Mouse (Mus musculus): Measurements from ENCODE around the gene Kcng4. TPM values are rescaled to one million over a fixed set of nuclear protein-coding genes. Genes with fewer than 3 reads are reported as not detected.

Gene Kcng4
- polyA plus RNA-seq, 1 experiment = not detected

DNA sequence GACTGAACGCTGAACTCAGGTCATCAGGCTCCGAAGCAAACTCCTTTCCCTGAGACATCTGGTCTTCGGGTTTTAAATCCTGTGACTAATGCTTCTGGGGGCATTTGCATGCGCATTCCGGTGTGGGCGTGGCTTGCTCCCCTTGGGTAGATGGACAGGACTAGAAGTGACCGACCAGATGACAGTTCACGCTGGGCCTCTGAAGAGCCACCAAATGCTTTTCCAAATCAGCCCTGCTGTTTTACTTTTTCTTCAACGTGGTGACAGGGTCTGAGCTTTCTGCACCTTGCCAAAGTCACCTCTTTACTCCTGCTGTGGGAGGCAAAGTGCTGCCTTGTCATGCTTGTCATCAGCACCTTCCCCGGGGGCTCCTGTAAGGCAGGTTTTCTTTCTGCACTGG, 46.6 kb downstream of the Kcng4 start:
- no peaks in the 10 kb centered on the region for H3K79me2 ChIP-seq (ENCODE audit: control insufficient read depth, insufficient read depth)
- no peak overlapping the region for H3ac ChIP-seq (ENCODE audit: control insufficient read depth, insufficient read length)
- TF ChIP-seq MAX (IDR thresholded peaks at IDR 0.05; ENCODE audit: low read depth) (no peak), REST (IDR thresholded peaks at IDR 0.05; ENCODE audit: insufficient read depth, insufficient read length) (no peak), POLR2AphosphoS2 (IDR thresholded peaks at IDR 0.05; ENCODE audit: insufficient read length, low read depth) (no peak), CEBPB (IDR thresholded peaks at IDR 0.05; ENCODE audit: insufficient read depth, poor library complexity, severe bottlenecking) (no peak), USF1 (IDR thresholded peaks at IDR 0.05; ENCODE audit: low read depth) (no peak), POLR2A (IDR thresholded peaks at IDR 0.05; ENCODE audit: insufficient read length, low read depth) (no peak), TCF12 (IDR thresholded peaks at IDR 0.05; ENCODE audit: insufficient read depth, poor library complexity, severe bottlenecking) (no peak), MYOG (IDR thresholded peaks at IDR 0.05; ENCODE audit: control insufficient read depth in 1 of 3, insufficient read depth in 1 of 3, insufficient read length in 2 of 3, low read depth in 2 of 3) (no peak), TCF3 (IDR thresholded peaks at IDR 0.05; ENCODE audit: insufficient read length, low read depth) (no peak), E2F4 (IDR thresholded peaks at IDR 0.05; ENCODE audit: insufficient read depth) (no peak)
- no peak overlapping the region for H3K4me3 ChIP-seq
- H3K4me2 ChIP-seq (ENCODE audit: low read depth) = no peak overlapping the region
- no peaks in the 10 kb centered on the region for H3K36me3 ChIP-seq (ENCODE audit: control insufficient read depth, insufficient read depth)
- H3K27me3 ChIP-seq (ENCODE audit: control insufficient read depth, insufficient read depth, insufficient read length) = peaks cover 6% of the 10 kb centered on the region

GRCm38 (mm10) chr8:119588321-119588720, 47.2 kb downstream of the Kcng4 start:
- Histone ChIP-seq H3K36me3 (ENCODE audit: control insufficient read depth, insufficient read depth) (no peaks in the 10 kb centered on the region), H3K79me2 (ENCODE audit: control insufficient read depth, insufficient read depth) (no peaks in the 10 kb centered on the region), H3K27me3 (ENCODE audit: control insufficient read depth, insufficient read depth, insufficient read length) (peaks cover 6% of the 10 kb centered on the region), H3ac (ENCODE audit: control insufficient read depth, insufficient read length) (no peak overlapping the region), H3K4me3 (no peak overlapping the region), H3K4me2 (ENCODE audit: low read depth) (no peak overlapping the region)
- no peak for TF ChIP-seq MAX (IDR thresholded peaks at IDR 0.05; ENCODE audit: low read depth)
- no peak for TF ChIP-seq USF1 (IDR thresholded peaks at IDR 0.05; ENCODE audit: low read depth)
- no peak for TF ChIP-seq POLR2AphosphoS2 (IDR thresholded peaks at IDR 0.05; ENCODE audit: insufficient read length, low read depth)
- no peak for TF ChIP-seq MYOG (IDR thresholded peaks at IDR 0.05; ENCODE audit: control insufficient read depth in 1 of 3, insufficient read depth in 1 of 3, insufficient read length in 2 of 3, low read depth in 2 of 3)
- no peak for TF ChIP-seq E2F4 (IDR thresholded peaks at IDR 0.05; ENCODE audit: insufficient read depth)
- TF ChIP-seq MYOD1 (IDR thresholded peaks at IDR 0.05; ENCODE audit: control insufficient read depth in 1 of 3, insufficient read length in 2 of 3, low read depth in 2 of 3) = no peak
- no peak for TF ChIP-seq TCF12 (IDR thresholded peaks at IDR 0.05; ENCODE audit: insufficient read depth, poor library complexity, severe bottlenecking)
- TF ChIP-seq POLR2A (IDR thresholded peaks at IDR 0.05; ENCODE audit: insufficient read length, low read depth) = no peak
- no peak for TF ChIP-seq TCF3 (IDR thresholded peaks at IDR 0.05; ENCODE audit: insufficient read length, low read depth)
- no peak for TF ChIP-seq CEBPB (IDR thresholded peaks at IDR 0.05; ENCODE audit: insufficient read depth, poor library complexity, severe bottlenecking)

GRCm38 (mm10) chr8:119585901-119586300, 49.6 kb downstream of the Kcng4 start:
- Histone ChIP-seq H3K79me2 (ENCODE audit: control insufficient read depth, insufficient read depth) (no peaks in the 10 kb centered on the region), H3K4me2 (ENCODE audit: low read depth) (no peak overlapping the region), H3K36me3 (ENCODE audit: control insufficient read depth, insufficient read depth) (no peaks in the 10 kb centered on the region), H3K4me3 (no peak overlapping the region), H3K27me3 (ENCODE audit: control insufficient read depth, insufficient read depth, insufficient read length) (peaks cover 26% of the 10 kb centered on the region), H3ac (ENCODE audit: control insufficient read depth, insufficient read length) (no peak overlapping the region)
- TF ChIP-seq TCF12 (IDR thresholded peaks at IDR 0.05; ENCODE audit: insufficient read depth, poor library complexity, severe bottlenecking) (no peak), CEBPB (IDR thresholded peaks at IDR 0.05; ENCODE audit: insufficient read depth, poor library complexity, severe bottlenecking) (no peak), POLR2A (IDR thresholded peaks at IDR 0.05; ENCODE audit: insufficient read length, low read depth) (no peak), USF1 (IDR thresholded peaks at IDR 0.05; ENCODE audit: low read depth) (no peak), MYOD1 (IDR thresholded peaks at IDR 0.05; ENCODE audit: control insufficient read depth in 1 of 3, insufficient read length in 2 of 3, low read depth in 2 of 3) (no peak), POLR2AphosphoS2 (IDR thresholded peaks at IDR 0.05; ENCODE audit: insufficient read length, low read depth) (no peak), MAX (IDR thresholded peaks at IDR 0.05; ENCODE audit: low read depth) (no peak), TCF3 (IDR thresholded peaks at IDR 0.05; ENCODE audit: insufficient read length, low read depth) (no peak), SRF (IDR thresholded peaks at IDR 0.05; ENCODE audit: control insufficient read depth, insufficient read length, low read depth) (no peak), E2F4 (IDR thresholded peaks at IDR 0.05; ENCODE audit: insufficient read depth) (no peak), REST (IDR thresholded peaks at IDR 0.05; ENCODE audit: insufficient read depth, insufficient read length) (no peak), MYOG (IDR thresholded peaks at IDR 0.05; ENCODE audit: control insufficient read depth in 1 of 3, insufficient read depth in 1 of 3, insufficient read length in 2 of 3, low read depth in 2 of 3) (no peak)

DNA sequence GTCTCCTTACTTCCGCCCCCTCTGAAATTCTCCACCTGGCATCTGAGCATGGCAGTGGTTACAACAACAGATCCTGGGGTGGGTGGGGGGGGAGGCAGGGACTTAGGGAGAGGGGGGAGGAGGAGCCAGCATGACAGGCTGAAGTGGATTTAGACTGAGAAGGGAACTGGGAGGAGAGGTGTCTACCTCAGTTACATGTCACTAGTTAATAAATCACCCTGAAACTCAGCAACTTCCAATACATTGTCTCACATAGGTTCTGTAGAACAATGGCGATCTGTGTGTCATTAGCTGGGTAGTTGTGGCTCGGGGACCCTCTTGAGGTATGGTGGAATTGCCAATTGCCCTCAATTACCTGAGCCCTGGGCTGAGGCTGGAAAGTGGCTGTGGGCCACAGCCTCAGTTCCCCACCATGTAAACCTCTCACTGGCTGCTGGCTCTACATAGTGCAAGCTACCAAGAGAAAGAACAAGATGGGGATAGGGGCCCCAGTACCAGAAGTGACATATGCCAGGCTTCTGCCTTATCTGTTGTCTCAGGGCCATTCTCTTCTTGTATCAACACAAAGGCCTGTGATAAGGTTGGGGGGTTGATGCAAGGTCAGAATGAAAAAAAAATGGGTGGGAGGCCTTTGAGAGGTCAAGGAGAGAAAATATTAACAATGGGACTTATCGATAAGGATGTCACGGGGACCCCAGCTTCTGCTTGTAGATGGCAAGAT, 54.9 kb downstream of the Kcng4 start:
- no peak overlapping the region for H3K4me2 ChIP-seq (ENCODE audit: low read depth)
- H3ac ChIP-seq (ENCODE audit: control insufficient read depth, insufficient read length) = no peak overlapping the region
- peaks cover 68% of the 10 kb centered on the region for H3K27me3 ChIP-seq (ENCODE audit: control insufficient read depth, insufficient read depth, insufficient read length)
- TF ChIP-seq USF1 (IDR thresholded peaks at IDR 0.05; ENCODE audit: low read depth) = no peak
- TF ChIP-seq MAX (IDR thresholded peaks at IDR 0.05; ENCODE audit: low read depth) = no peak
- TF ChIP-seq CEBPB (IDR thresholded peaks at IDR 0.05; ENCODE audit: insufficient read depth, poor library complexity, severe bottlenecking) = no peak
- no peak for TF ChIP-seq POLR2AphosphoS2 (IDR thresholded peaks at IDR 0.05; ENCODE audit: insufficient read length, low read depth)
- no peak for TF ChIP-seq TCF12 (IDR thresholded peaks at IDR 0.05; ENCODE audit: insufficient read depth, poor library complexity, severe bottlenecking)
- H3K36me3 ChIP-seq (ENCODE audit: control insufficient read depth, insufficient read depth) = no peaks in the 10 kb centered on the region
- H3K79me2 ChIP-seq (ENCODE audit: control insufficient read depth, insufficient read depth) = no peaks in the 10 kb centered on the region
- no peak overlapping the region for H3K4me3 ChIP-seq

- H3K79me2 ChIP-seq (ENCODE audit: control insufficient read depth, insufficient read depth) = no peaks in the 10 kb centered on the region
- H3K4me2 ChIP-seq (ENCODE audit: low read depth) = no peak overlapping the region
- H3K4me3 ChIP-seq = no peak overlapping the region
- H3ac ChIP-seq (ENCODE audit: control insufficient read depth, insufficient read length) = no peak overlapping the region
- H3K27me3 ChIP-seq (ENCODE audit: control insufficient read depth, insufficient read depth, insufficient read length) = peaks cover 68% of the 10 kb centered on the region
- TF ChIP-seq POLR2AphosphoS2 (IDR thresholded peaks at IDR 0.05; ENCODE audit: insufficient read length, low read depth) (no peak), MAX (IDR thresholded peaks at IDR 0.05; ENCODE audit: low read depth) (no peak), SRF (IDR thresholded peaks at IDR 0.05; ENCODE audit: control insufficient read depth, insufficient read length, low read depth) (no peak), MYOG (IDR thresholded peaks at IDR 0.05; ENCODE audit: control insufficient read depth in 1 of 3, insufficient read depth in 1 of 3, insufficient read length in 2 of 3, low read depth in 2 of 3) (no peak), MYOD1 (IDR thresholded peaks at IDR 0.05; ENCODE audit: control insufficient read depth in 1 of 3, insufficient read length in 2 of 3, low read depth in 2 of 3) (no peak), POLR2A (IDR thresholded peaks at IDR 0.05; ENCODE audit: insufficient read length, low read depth) (no peak), USF1 (IDR thresholded peaks at IDR 0.05; ENCODE audit: low read depth) (no peak), TCF3 (IDR thresholded peaks at IDR 0.05; ENCODE audit: insufficient read length, low read depth) (no peak), CEBPB (IDR thresholded peaks at IDR 0.05; ENCODE audit: insufficient read depth, poor library complexity, severe bottlenecking) (no peak), REST (IDR thresholded peaks at IDR 0.05; ENCODE audit: insufficient read depth, insufficient read length) (no peak), TCF12 (IDR thresholded peaks at IDR 0.05; ENCODE audit: insufficient read depth, poor library complexity, severe bottlenecking) (no peak), E2F4 (IDR thresholded peaks at IDR 0.05; ENCODE audit: insufficient read depth) (no peak)
- H3K36me3 ChIP-seq (ENCODE audit: control insufficient read depth, insufficient read depth) = no peaks in the 10 kb centered on the region
These were observed 56.4 kb downstream of the Kcng4 start for GRCm38 (mm10) chr8:119579096-119579495.

Data from myocyte (in vitro differentiated cells).